Mouse (Mus musculus) intestine, postnatal 0 days (tissue): ENCODE data around the gene Etv1. TPM values are rescaled to one million over a fixed set of nuclear protein-coding genes. Genes with fewer than 3 reads are reported as not detected.
A peak's percentile ranks its signal among the peaks of the same experiment; 100 is the strongest.

Experiments used
- ATAC-seq: fragments of 200-750 bp; cut with Nextera tagmentation; 2 replicates; pipeline ENCODE4 v1.8.0; 2017; ENCODE audit warnings: mild to moderate bottlenecking, moderate TSS enrichment, moderate library complexity
- H3K27ac ChIP-seq: fragments of 300-500 bp; sonication (generic); 2 replicates; pipeline ENCODE4 v1.5.1; 2014; ENCODE audit warnings: mild to moderate bottlenecking, low read depth, low read length, moderate library complexity
- H3K27me3 ChIP-seq: fragments of 300-500 bp; sonication (generic); replicated peaks from 2 replicates; pipeline ENCODE4 v1.6.1; 2014; ENCODE audit warnings: low read length, mixed read lengths; ENCODE audit not compliant: control insufficient read depth, insufficient read depth
- H3K36me3 ChIP-seq: fragments of 300-500 bp; sonication (generic); 2 replicates; pipeline ENCODE4 v1.6.1; 2014; ENCODE audit warnings: mild to moderate bottlenecking, moderate library complexity; ENCODE audit not compliant: control insufficient read depth, insufficient read depth
- H3K4me1 ChIP-seq: fragments of 300-500 bp; sonication (generic); replicated peaks from 2 replicates; pipeline ENCODE4 v1.6.1; 2014; ENCODE audit warnings: antibody characterized with exemption, low read length, mixed read lengths; ENCODE audit not compliant: control insufficient read depth, insufficient read depth
- H3K4me2 ChIP-seq: fragments of 300-500 bp; sonication (generic); replicated peaks from 2 replicates; pipeline ENCODE4 v1.6.1; 2014; ENCODE audit warnings: low read depth, mild to moderate bottlenecking, moderate library complexity
- H3K4me3 ChIP-seq: fragments of 300-500 bp; sonication (generic); 2 replicates; pipeline ENCODE4 v1.5.1; 2014; ENCODE audit warnings: low read depth, low read length
- H3K9ac ChIP-seq: fragments of 300-500 bp; sonication (generic); 2 replicates; pipeline ENCODE4 v1.6.1; 2014; ENCODE audit warnings: mild to moderate bottlenecking, low read depth, low read length
- H3K9me3 ChIP-seq: fragments of 300-500 bp; sonication (generic); 2 replicates; pipeline ENCODE4 v1.6.1; 2016; ENCODE audit warnings: mixed run types; ENCODE audit not compliant: control insufficient read depth
- CTCF ChIP-seq: sonication (generic); IDR thresholded peaks from 2 replicates; pipeline ENCODE4 v1.5.1; 2016; ENCODE audit warnings: low read depth, mild to moderate bottlenecking, control low read depth, antibody characterized with exemption, moderate library complexity
- WGBS: fragments of 180-500 bp; shearing (Covaris S2); extraction: QIAGEN DNeasy Blood & Tissue Kit; methylation state at CpG from one replicate; pipeline ENCODE4 v1.1.7; 2014; 5-methylcytosine and 5-hydroxymethylcytosine counted together
- polyA plus RNA-seq: library from polyadenylated mRNA; unstranded; fragments of >200 nt; fragmentation: Nextera tagmentation; extraction: Ambion mirVana; gene quantifications from 2 replicates; pipeline ENCODE4 v1.2.1, GENCODE M21; 2015

The Etv1 gene
- polyA plus RNA-seq, 1 experiment from 2014 or later, result 18.6 TPM

GRCm38 (mm10) chr12:38778299-38779075, 693 bp upstream of the Etv1 start:
- Histone ChIP-seq H3K4me1 (no peaks in the 10 kb centered on the region), H3K4me3 (peak overlapping the region; percentile 72), H3K36me3 (no peaks in the 10 kb centered on the region), H3K9ac (peak overlapping the region; percentile 52), H3K4me2 (peak overlapping the region; percentile 98), H3K27me3 (no peaks in the 10 kb centered on the region), H3K27ac (peak overlapping the region; percentile 87), H3K9me3 (no peaks in the 10 kb centered on the region)
- peak; percentile 25; the same call in 1 of the 2 replicates for TF ChIP-seq CTCF
- peak; percentile 99 for ATAC-seq
- under 1% methylated on average over 37 of the region's 37 CpGs for WGBS

GRCm38 (mm10) chr12:38780006-38780954, 1.1 kb downstream of the Etv1 start:
- ATAC-seq, result no peak
- H3K4me1 ChIP-seq, result no peaks in the 10 kb centered on the region

GRCm38 (mm10) chr12:38780955-38781304, 1.8 kb downstream of the Etv1 start:
- no peaks in the 10 kb centered on the region for H3K4me1 ChIP-seq
- no peak for ATAC-seq
- no peaks in the 10 kb centered on the region for H3K9me3 ChIP-seq
- H3K27me3 ChIP-seq, result no peaks in the 10 kb centered on the region
- 0 out of 2 replicates have a peak overlapping the region, but pooled peaks have one; percentile 31 for H3K9ac ChIP-seq
- peak overlapping the region; percentile 72 for H3K4me3 ChIP-seq
- H3K4me2 ChIP-seq, result peak overlapping the region; percentile 98
- TF ChIP-seq CTCF, result no peak
- no peaks in the 10 kb centered on the region for H3K36me3 ChIP-seq
- WGBS, result 2% methylated on average over 11 of the region's 11 CpGs
- H3K27ac ChIP-seq, result no peak overlapping the region

More at GRCm38 (mm10) chr12:38780006-38780954, 1.1 kb downstream of the Etv1 start:
- no peaks in the 10 kb centered on the region for H3K36me3 ChIP-seq
- peak overlapping the region; percentile 87 for H3K27ac ChIP-seq
- under 1% methylated on average over 33 of the region's 33 CpGs for WGBS
- peak overlapping the region; percentile 98 for H3K4me2 ChIP-seq
- TF ChIP-seq CTCF, result peak; percentile 57
- H3K4me3 ChIP-seq, result peak overlapping the region; percentile 72
- H3K9me3 ChIP-seq, result no peaks in the 10 kb centered on the region
- peak overlapping the region; percentile 52 for H3K9ac ChIP-seq
- no peaks in the 10 kb centered on the region for H3K27me3 ChIP-seq

- Histone ChIP-seq H3K27ac (no peak overlapping the region), H3K4me3 (peak overlapping the region; percentile 72; the same call in 1 of the 2 replicates), H3K4me1 (no peaks in the 10 kb centered on the region), H3K27me3 (no peaks in the 10 kb centered on the region), H3K9me3 (no peaks in the 10 kb centered on the region), H3K36me3 (no peaks in the 10 kb centered on the region), H3K9ac (no peak overlapping the region), H3K4me2 (peak overlapping the region; percentile 98; the same call in 1 of the 2 replicates)
- no peak for TF ChIP-seq CTCF
- WGBS, result 40% methylated on average over 6 of the region's 6 CpGs
- no peak for ATAC-seq
Measured at GRCm38 (mm10) chr12:38781686-38782085, 2.5 kb downstream of the Etv1 start.

- Histone ChIP-seq H3K4me1 (no peaks in the 10 kb centered on the region), H3K4me2 (no peak overlapping the region), H3K4me3 (no peak overlapping the region), H3K9ac (no peak overlapping the region), H3K27me3 (no peaks in the 10 kb centered on the region), H3K9me3 (no peaks in the 10 kb centered on the region), H3K27ac (no peak overlapping the region), H3K36me3 (no peaks in the 10 kb centered on the region)
- WGBS, result 69% methylated on average over 1 of the region's 1 CpGs
- no peak for TF ChIP-seq CTCF
- no peak for ATAC-seq
Measured at GRCm38 (mm10) chr12:38783291-38783690, 4.1 kb downstream of the Etv1 start.

GRCm38 (mm10) chr12:38784221-38784620, 5.0 kb downstream of the Etv1 start:
- WGBS, result 22% methylated on average over 1 of the region's 1 CpGs
- H3K9me3 ChIP-seq, result no peaks in the 10 kb centered on the region
- ATAC-seq, result no peak

More at GRCm38 (mm10) chr12:38784221-38784620, 5.0 kb downstream of the Etv1 start:
- Histone ChIP-seq H3K9ac (no peak overlapping the region), H3K27me3 (no peaks in the 10 kb centered on the region), H3K4me3 (no peak overlapping the region), H3K4me1 (no peaks in the 10 kb centered on the region), H3K36me3 (no peaks in the 10 kb centered on the region), H3K4me2 (no peak overlapping the region), H3K27ac (no peak overlapping the region)
- TF ChIP-seq CTCF, result no peak
